Mouse (Mus musculus) heart, postnatal 36 days (tissue): Measurements from ENCODE around the gene Myl12a. TPM values are rescaled to one million over a fixed set of nuclear protein-coding genes. Genes with fewer than 3 reads are reported as not detected.
A peak's percentile ranks its signal among the peaks of the same experiment; 100 is the strongest.

Experiments used
- DNase-seq, 2 experiments: peaks; one replicate each; pipeline ENCODE4 v3.0.0; 2021 to 2022
- intact Hi-C: fragments of 180-260 bp; cut with DNase I; formaldehyde crosslinking; loops from one replicate; pipeline ENCODE4 v1.15.1; 2025
- total RNA-seq, 2 experiments: library from RNA; stranded (reverse); gene quantifications; 2 replicates each; pipeline ENCODE4 v1.2.3; 2021

The Myl12a gene
- total RNA-seq, 2 experiments from 2014 or later: 1,077 to 1,160 TPM

DNA sequence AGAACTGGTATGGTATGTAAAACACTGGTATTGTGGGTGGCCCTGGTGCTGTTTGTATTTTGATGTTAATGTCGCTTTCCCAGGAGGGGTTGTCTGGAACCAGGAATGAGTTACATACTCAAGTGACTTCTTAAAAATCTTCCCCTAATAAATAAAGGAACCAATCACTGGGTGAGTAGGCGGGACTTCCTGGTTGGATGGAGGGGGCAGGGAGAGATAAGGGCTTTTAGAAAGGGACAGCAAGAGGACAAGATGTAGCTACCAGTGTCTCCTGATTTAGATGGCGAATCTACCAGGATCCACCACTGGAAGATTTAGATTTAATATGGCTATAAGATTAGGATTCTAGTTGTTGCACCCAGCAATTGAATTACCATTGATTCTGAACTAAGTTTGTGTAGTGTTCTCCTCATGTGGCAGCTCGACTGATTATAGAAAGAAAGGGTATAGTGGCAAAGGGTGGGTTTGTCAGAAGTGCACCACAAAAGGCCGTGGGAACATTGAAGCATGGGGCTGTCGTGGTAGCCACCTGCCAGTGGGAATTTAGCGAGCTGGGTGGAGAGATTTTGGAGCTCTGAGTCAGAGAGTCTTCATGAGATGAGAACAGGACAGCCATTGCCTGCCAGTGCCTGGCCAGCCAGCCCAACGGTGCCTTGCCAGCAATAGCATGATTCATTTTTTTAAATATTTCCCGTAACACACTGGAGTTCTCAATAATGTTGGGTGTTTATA is 9.4 kb upstream of the Myl12a start:
- intact Hi-C loops: no loop called here
- no peak for DNase-seq

DNA sequence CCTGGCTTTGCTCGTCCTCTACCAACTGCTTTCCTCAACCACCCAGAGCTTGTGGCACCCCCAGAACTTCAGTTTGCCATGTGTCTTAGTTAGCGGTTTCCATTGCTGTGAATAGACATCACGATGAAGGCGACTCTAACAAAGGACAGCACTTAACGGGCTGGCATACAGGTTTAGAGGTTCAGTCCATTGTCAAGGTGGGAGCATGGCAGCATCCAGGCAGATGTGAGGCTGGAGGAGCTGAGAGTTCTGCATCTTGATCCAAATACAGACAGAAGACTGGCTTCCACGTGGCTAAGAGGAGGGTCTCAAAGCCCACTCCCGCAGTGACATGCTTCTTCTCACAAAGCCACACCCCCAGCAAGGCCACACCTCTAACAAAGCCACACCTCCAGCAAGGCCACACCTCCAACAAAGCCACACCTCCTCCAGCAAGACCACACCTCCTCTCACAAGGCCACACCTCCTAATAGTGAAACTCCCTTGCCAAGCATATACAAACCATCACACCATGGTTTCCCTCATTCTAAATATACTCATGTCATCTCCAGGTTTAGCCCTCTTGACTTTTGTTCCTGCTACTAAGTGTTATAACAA is 8.1 kb upstream of the Myl12a start:
- intact Hi-C loops: no loop called here
- DNase-seq: no peak

DNA sequence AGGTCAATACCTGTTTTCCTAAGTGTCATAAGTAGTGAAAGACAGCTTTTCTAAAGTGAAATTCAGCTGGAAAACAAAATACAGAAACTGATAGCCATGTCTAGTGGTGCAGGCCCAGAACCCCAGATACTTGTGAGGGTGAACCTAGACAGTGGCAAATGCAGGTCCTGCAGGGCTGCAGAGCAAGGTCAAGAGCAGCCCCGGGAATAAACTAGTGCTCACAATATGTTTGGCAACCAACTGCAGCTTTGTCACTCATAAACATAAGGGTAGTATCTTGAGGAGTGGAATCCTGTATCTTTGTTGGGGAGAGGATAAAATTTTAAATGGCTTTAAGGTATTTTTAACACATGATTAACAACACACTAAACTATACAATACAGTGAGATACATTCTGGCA is 7.1 kb upstream of the Myl12a start:
- intact Hi-C loops: loop anchor here (10.0 kb wide), 1 partner anchor 1625 kb away; the partner anchor contains the start of gene Zbtb14
- no peak for DNase-seq

DNA sequence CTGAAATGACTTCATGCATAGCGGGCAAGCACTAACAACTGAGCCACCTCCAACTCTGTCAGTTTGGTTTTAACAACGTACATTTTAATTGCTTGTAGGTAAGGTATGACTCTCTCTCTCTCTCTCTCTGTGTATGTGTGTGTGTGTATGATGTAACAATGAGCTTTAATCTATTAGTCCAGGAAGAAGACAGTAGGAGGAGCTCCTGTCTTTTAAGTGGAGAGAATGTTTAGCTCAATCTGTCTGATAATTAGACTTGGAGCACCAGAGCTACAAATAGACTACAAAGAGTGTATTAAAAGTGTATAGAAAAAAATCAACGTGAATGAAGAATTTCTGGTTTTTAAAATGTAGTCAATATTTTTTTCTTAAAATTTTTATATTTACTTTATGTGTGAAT is 6.0 kb upstream of the Myl12a start:
- intact Hi-C loops: loop anchor here (10.0 kb wide), 1 partner anchor 1624 kb away; the partner anchor contains the start of gene Zbtb14
- no peak for DNase-seq

DNA sequence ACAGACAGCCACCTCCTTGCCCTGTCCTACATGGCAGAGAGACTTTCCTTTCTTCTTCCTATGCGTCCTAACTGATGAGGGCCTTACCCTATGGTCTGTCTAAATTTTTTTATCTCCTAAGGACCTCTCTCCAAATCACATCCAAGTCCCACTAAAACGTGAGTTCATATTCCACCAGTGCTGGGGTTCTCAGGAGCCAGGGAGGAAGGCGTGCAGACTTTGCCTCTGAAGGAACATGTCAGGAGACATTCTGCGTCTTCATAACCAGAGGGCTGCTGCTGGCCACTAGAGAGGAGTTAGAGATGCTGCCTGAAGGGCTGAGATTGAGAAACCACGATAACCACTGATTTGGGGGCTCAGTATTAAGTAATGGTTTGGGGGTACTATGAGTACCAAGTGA is 4.3 kb upstream of the Myl12a start:
- intact Hi-C loops: loop anchor here (10.0 kb wide), 1 partner anchor 1622 kb away; the partner anchor contains the start of gene Zbtb14

DNA sequence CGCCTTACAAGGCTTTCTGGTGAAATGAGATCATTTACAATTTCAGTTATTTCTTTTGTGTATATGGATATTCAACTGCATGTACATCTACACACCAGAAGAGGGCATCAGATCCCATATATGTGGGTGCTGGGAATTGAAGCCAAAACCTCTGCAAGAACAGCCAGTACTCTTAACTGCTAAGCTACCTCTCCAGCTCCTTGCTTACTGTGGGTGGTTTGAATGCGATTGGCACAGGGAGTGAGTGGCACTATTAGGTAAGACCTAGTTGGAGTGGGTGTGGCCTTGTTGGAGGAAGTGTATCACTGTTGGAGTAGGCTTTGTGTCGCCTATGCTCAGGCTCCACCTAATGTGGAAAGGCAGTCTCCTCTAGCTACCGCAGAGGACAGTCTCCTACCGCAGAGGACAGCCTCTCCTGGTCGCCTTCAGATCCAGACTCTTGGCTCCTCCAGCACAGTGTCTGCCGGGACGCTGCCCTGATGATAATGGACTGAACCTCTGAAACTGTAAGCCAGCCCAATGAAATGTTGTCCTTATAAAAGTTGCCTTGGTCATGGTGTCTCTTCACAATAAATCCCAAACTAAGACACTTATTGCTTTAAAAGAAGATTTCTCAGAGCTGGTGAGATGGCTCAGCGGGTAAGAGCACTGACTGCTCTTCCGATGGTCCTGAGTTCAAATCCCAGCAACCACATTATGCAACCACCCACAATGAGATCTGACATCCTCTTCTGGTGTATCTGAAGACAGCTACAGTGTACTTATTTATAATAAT is 1.7 kb upstream of the Myl12a start:
- intact Hi-C loops: loop anchor here (2.0 to 10.0 kb wide), 4 partner anchors 14 to 1620 kb away; partner anchors contain the start of genes Lpin2 and Zbtb14
- DNase-seq: no peak

More for the DNA sequence above, 4.3 kb upstream of the Myl12a start:
- no peak for DNase-seq

DNA sequence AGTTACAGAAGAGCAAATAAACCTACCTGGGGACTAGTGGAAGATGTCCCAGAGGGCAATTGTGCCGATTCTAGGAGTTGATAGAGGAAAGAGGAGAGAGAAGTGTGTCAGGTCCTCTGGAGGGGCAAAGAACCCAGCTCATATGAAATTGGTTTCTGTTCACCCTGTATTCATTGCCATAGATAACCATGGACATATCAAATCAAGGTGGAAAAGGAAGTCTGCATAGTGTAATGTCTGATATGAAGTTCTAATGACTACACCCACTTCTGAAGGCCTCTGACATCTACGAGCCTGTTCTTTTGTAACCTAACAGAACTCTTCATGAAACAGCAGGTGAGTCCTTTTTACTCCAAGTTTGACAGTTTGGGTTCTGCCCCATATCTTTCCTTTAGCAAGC is 1.0 kb upstream of the Myl12a start:
- intact Hi-C loops: loop anchor here (2.0 to 10.0 kb wide), 6 partner anchors 15 to 1619 kb away; partner anchors contain the start of genes Lpin2 and Zbtb14
- DNase-seq: no peak

DNA sequence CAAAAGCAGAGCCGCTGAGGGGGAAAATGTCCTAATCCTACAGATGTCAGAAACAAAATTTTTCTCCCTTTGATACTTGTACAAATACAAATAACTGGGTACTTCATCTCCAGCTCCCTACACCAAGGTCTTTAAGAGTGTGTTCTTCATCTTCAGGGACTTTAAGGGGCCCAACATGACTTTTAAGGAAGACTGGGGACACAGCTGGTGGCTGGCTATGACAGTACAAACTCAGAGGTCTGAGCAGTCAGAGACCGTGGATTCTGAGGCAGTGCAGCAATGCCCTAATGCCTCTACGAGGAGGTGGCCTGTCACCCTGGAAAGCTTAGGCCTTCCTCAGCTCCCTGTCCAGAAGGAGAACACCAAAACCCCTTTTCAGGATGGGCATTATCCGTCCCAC is 434 bp upstream of the Myl12a start:
- intact Hi-C loops: loop anchor here (2.0 to 10.0 kb wide), 5 partner anchors 40 to 1618 kb away; partner anchors contain the start of genes Lpin2 and Zbtb14
- DNase-seq: peak in 1 of 2 experiments; percentile 31

DNA sequence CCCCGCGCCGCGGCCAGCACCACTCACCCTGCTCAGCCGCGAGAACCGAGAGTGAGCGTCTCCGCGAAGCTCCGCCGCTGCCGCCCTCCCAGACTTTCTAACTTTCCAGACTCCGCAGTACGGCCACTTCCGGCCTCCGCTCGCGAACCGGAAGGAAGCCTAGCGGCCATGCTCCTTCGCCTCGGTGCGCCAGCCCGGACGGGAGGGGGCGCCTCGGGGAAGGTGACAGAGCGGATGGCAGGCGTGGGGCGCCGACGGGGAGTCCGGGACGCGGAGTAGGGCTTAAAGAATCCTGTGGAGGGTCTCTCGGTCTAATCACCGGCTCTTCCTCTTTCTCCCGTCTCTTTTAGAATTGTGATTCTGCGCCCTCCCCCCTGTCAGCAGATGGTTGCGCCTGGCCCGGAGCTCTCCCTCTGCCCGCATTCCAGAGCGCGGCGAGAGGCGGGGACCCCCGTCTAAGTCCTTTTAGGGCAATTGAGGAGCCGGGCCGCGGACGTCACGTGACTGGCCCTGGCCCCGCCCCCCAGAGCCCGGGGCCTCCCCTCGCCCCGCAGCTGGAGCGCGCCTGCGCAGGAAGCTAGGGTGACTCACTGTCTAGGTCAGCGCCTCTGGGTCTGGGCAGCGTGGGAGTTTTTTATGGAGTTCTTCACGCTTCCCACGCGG is 466 bp downstream of the Myl12a start, which contains the start of gene Myom1:
Gene Myom1, plus strand, starts transcription at position 553 of the 663 bp plus-strand sequence.
- intact Hi-C loops: loop anchor here (2.0 to 10.0 kb wide), 5 partner anchors 41 to 1617 kb away; partner anchors contain the start of genes Lpin2 and Zbtb14

DNA sequence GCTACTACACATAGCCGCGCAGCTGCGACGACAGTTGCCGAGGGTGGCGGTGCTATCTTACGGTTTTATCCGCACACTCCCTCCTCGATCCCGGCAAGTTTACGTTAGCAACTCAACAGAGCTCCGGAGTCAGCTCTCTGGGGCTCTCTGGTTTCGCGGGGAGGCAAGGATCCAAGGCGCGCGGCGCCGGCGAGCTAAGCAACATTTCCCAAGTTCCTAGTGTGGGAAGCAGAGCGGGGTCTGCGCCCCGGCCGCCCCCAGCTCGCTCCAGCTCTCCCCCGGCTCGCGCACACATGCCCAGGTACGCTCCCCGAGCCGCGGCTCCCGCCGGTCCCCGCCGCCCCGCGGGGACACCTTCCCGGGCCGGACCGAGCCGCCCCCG is 988 bp downstream of the Myl12a start:
- peak in 1 of 2 experiments; percentile 61 for DNase-seq
- intact Hi-C loops: loop anchor here (2.0 to 10.0 kb wide), 5 partner anchors 41 to 1617 kb away; partner anchors contain the start of genes Lpin2 and Zbtb14

More for the DNA sequence above, 466 bp downstream of the Myl12a start, which contains the start of gene Myom1:
- DNase-seq: peak; percentile 98 to 99

DNA sequence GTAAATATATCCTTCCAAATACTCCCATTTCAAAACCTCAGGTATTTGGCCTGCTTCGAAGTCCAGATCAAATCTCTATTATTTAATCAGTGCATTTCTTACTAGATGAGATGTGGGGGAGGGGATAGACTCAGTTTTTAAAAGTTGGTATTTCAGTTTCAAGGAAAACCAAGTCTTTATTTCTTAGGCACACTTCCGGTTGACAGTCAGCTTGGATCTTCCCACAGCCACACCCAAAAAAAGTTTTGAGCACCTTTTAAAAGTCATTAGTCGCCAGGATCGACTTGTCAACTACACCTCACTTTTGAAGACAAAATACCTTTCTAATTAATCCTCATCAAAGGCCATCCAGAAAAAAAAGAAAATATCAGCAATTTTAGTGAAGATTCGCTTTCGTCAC is 1.6 kb downstream of the Myl12a start:
- intact Hi-C loops: loop anchor here (5.0 to 10.0 kb wide), 3 partner anchors 181 to 1616 kb away; partner anchors contain the start of genes Lpin2 and Zbtb14
- no peak for DNase-seq

DNA sequence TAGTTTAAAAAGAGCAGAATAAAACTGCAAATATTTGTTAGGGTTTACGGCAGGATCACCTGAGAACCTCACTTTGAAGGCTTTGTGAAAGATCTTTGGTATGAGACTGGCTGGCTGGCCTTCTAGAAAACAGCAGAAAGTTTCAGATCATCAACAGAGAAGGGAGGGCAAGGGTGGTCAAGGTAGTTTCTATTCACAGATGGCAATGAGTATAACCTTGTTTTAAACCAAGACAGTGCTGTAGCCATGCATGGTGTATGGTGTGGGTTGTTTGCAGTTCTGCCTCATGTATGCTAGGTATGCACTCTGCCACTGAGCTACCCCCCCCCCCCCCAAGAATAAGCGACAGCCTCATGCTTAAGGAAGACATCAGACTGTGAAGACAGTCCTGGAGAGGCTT is 2.4 kb downstream of the Myl12a start:
- DNase-seq: no peak
- intact Hi-C loops: loop anchor here (5.0 to 10.0 kb wide), 3 partner anchors 182 to 1615 kb away; partner anchors contain the start of genes Lpin2 and Zbtb14

DNA sequence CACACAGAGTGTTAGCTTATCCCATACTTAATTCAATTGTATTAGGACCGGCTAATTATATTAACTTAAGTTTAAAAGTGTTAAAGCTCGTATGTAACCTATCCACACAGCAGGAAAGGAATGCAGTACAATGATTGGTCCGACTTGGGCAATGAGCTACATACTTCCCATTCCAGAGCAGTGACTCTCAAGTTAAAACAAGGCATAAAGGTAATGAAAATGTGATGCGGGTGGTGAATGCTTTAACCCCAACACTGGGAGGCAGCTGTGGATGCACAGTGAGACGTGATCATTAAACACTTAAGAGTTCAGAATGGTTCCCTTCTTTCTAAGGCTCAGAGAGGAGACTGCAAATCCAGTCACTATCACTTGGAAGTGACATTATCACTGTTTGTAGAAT is 3.5 kb downstream of the Myl12a start:
- intact Hi-C loops: no loop called here
- no peak for DNase-seq

DNA sequence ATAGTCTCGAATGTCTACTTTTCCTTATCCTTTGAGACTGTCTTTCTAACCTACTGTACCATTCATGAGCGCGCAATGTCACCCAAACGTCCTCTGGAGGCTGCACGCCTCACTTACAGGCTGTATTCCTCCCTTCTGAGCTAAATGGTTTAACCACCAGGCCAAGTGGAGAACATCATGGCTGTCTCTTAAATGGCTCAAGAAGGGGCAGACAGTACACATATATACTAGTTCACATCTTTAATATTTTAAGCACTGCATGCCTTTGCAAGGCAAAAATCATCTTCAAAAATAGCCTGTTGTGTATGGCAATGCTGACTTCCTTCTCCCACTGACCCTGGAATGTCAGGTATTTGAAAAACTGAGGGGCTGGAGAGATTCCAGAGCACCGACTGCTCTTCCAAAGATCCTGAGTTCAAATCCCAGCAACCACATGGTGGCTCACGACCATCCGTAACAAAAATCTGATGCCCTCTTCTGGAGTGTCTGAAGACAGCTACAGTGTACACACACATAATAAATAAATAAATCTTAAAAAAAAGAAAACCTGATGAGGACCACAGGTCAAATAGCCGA is 4.2 kb downstream of the Myl12a start:
- intact Hi-C loops: no loop called here
- DNase-seq: peak in 1 of 2 experiments; percentile 29

DNA sequence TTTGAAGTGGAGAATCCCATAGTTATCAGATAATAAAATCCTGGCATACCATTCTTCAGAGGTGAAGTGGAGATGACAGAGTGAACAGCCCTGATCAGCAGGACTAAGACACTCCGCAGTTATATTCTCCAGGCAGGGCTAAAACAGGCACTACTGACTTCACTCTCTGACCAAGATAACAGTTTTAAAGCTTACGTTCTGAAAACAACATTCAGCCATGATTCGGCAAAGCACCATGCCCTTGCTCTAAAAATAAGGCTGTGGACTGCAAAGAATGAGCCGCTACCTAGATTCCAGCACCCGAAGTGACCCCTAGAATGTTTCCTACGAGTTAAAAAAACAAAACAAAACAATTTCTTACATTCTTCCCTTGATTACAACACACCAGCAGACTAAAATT is 4.8 kb downstream of the Myl12a start:
- peak in 1 of 2 experiments; percentile 32 for DNase-seq

DNA sequence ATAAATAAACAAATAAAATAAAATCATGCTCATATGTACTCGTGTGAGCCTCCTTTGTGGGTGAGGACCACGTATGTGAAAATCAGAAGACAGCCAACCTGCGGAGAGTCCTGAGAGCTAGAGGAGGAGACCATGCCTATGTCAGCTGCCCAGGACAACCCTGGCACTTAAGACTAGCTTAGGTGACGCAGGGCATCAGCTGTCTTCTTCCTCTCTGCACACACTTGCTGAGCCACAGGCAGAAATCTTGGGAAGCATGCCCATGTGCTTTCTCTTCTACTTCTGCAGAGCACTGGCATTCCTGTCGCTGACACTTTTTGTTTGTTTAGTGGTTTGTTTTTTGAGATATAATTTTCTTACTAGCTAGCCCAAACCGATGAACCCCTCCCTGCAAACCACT is 7.1 kb downstream of the Myl12a start:
- intact Hi-C loops: no loop called here
- DNase-seq: no peak

More for the DNA sequence above, 4.8 kb downstream of the Myl12a start:
- intact Hi-C loops: no loop called here

DNA sequence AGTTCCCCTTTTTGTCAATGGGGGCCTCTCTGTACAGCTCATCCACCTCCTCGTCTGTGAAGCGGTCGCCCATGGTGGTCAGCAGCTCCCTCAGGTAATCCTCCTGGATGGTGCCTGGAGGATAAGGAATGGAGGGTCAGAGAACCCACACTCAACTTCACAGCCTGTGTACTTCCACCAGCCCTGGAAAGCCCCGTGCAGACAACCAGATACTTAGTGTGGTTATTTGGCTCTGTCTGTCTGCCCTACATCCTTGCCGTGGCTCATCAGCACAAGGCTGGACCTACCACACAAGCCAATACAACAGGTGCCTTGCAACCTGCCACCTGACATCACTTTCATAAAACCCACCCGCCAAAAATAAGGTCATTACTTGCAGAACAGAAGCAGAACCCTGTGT is 8.0 kb downstream of the Myl12a start:
- intact Hi-C loops: no loop called here
- DNase-seq: peak in 1 of 2 experiments; percentile 30

DNA sequence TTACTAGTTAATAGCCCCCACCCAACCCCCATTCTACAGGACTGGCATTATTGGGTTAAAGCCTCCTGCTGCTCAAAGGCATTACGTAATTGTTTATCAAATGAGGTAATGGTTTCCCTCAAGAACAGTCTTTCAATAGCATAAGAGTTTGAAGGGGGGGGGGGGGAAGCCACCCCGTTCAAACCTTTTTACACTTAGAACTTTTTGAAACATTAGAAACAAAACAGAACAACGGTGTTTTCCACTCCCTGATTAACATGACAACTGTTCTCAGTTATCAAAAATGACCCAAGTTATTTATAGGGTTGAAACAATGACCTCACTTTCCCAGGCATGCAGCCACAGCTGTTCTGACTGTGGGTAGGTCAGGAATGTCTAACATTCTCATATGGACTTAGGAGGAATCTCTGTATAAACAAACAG is 9.3 kb downstream of the Myl12a start:
- DNase-seq: peak in 1 of 2 experiments; percentile 40
- intact Hi-C loops: no loop called here

DNA sequence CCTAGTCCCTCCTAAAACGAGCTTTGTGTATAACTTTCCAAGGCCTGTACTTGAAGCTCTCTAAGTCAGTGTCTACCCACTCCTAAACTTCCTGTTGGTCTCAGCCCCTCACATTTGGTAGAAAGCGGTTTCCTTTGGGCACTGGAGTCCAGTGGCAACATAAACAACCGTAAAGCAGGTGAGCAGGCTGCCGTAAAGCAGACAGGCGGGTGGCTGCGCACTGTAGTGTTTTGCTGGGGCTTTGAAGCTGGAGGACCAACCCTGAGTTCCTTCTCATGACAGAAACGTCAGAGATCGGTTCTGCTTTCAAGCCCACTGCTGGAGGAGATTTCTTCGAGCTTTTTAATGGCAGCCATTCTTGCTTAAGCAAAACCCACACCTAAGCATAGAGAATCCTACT is 10.0 kb downstream of the Myl12a start:
- DNase-seq: no peak
- intact Hi-C loops: no loop called here
